Mouse (Mus musculus): ENCODE data around the gene Chmp2b. TPM values are rescaled to one million over a fixed set of nuclear protein-coding genes. Genes with fewer than 3 reads are reported as not detected.
A peak's percentile ranks its signal among the peaks of the same experiment; 100 is the strongest.

The Chmp2b gene
- polyA plus RNA-seq, 1 experiment: 24.9 TPM

GRCm38 (mm10) chr16:65568853-65569252 is 6.3 kb upstream of the Chmp2b start:
- no peak overlapping the region for H3K4me3 ChIP-seq (ENCODE audit: control insufficient read depth, low read depth, low read length)
- no peaks in the 10 kb centered on the region for H3K27me3 ChIP-seq (ENCODE audit: control insufficient read depth, insufficient read depth, low read length)
- no peaks in the 10 kb centered on the region for H3K36me3 ChIP-seq (ENCODE audit: control insufficient read depth, insufficient read depth, low read length)
- TF ChIP-seq CTCF (IDR thresholded peaks at IDR 0.05; ENCODE audit: control insufficient read depth, insufficient read depth, insufficient replicate concordance, low read depth, low read length): no peak
- TF ChIP-seq POLR2A (IDR thresholded peaks at IDR 0.05; ENCODE audit: control insufficient read depth, low read depth, low read length): no peak
- no peak overlapping the region for H3K27ac ChIP-seq (ENCODE audit: control insufficient read depth, insufficient read depth, low read depth, low read length)
- no peaks in the 10 kb centered on the region; the same call in 1 of the 2 replicates for H3K4me1 ChIP-seq (ENCODE audit: control insufficient read depth, insufficient read depth, low read length)

- H3K4me3 ChIP-seq (ENCODE audit: control insufficient read depth, low read depth, low read length): no peak overlapping the region
- peaks cover 6% of the 10 kb centered on the region for H3K4me1 ChIP-seq (ENCODE audit: control insufficient read depth, insufficient read depth, low read length)
- no peak overlapping the region for H3K27ac ChIP-seq (ENCODE audit: control insufficient read depth, insufficient read depth, low read depth, low read length)
- H3K36me3 ChIP-seq (ENCODE audit: control insufficient read depth, insufficient read depth, low read length): no peaks in the 10 kb centered on the region
- no peaks in the 10 kb centered on the region for H3K27me3 ChIP-seq (ENCODE audit: control insufficient read depth, insufficient read depth, low read length)
- no peak for TF ChIP-seq CTCF (IDR thresholded peaks at IDR 0.05; ENCODE audit: control insufficient read depth, insufficient read depth, insufficient replicate concordance, low read depth, low read length)
- TF ChIP-seq POLR2A (IDR thresholded peaks at IDR 0.05; ENCODE audit: control insufficient read depth, low read depth, low read length): no peak
Measured at GRCm38 (mm10) chr16:65564951-65565350, 2.4 kb upstream of the Chmp2b start.

DNA sequence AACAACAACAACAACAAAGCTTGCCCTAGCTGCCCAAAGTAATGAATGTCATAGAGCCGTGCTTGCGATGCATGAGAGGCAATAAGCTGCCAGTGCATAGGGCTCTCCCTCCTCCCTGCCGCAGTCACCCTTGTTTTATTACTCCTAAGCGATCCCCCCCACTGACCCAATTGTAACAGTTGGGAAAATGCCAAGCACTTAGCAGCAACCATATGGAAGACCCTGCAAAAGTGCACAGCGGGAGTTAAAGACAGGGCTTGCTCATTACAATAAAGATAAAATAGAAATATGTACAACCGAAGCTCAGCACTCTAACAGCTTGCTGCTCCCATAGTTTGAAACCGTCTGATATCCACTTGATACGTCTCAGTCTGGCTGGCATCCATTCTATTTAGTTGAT is 1.8 kb upstream of the Chmp2b start:
- no peak for TF ChIP-seq CTCF (IDR thresholded peaks at IDR 0.05; ENCODE audit: control insufficient read depth, insufficient read depth, insufficient replicate concordance, low read depth, low read length)
- no peak for TF ChIP-seq POLR2A (IDR thresholded peaks at IDR 0.05; ENCODE audit: control insufficient read depth, low read depth, low read length)
- no peaks in the 10 kb centered on the region for H3K27me3 ChIP-seq (ENCODE audit: control insufficient read depth, insufficient read depth, low read length)
- H3K36me3 ChIP-seq (ENCODE audit: control insufficient read depth, insufficient read depth, low read length): no peaks in the 10 kb centered on the region
- peaks cover 6% of the 10 kb centered on the region for H3K4me1 ChIP-seq (ENCODE audit: control insufficient read depth, insufficient read depth, low read length)
- no peak overlapping the region for H3K27ac ChIP-seq (ENCODE audit: control insufficient read depth, insufficient read depth, low read depth, low read length)
- no peak overlapping the region for H3K4me3 ChIP-seq (ENCODE audit: control insufficient read depth, low read depth, low read length)

DNA sequence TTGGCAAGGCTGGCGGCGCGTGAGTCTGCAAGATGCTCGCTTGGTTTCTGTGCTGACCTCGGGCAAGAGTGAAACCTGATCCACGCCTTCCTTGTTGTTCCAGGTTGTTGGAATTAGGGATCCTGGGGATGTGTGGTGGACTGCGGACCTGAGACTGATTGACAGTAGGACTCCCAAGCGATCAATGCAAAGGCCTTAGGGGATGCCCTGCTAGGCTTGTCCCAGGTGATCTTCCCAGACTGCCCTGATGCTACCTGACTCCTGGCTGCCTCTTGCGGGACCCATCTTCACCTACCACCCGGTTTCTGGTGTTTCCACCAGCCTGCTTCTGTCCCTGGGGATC is 309 bp upstream of the Chmp2b start:
- Histone ChIP-seq H3K36me3 (ENCODE audit: control insufficient read depth, insufficient read depth, low read length) (no peaks in the 10 kb centered on the region), H3K27ac (ENCODE audit: control insufficient read depth, insufficient read depth, low read depth, low read length) (peak overlapping the region; percentile 37), H3K4me1 (ENCODE audit: control insufficient read depth, insufficient read depth, low read length) (peaks cover 6% of the 10 kb centered on the region), H3K27me3 (ENCODE audit: control insufficient read depth, insufficient read depth, low read length) (no peaks in the 10 kb centered on the region), H3K4me3 (ENCODE audit: control insufficient read depth, low read depth, low read length) (peak overlapping the region; percentile 92)
- TF ChIP-seq POLR2A (IDR thresholded peaks at IDR 0.05; ENCODE audit: control insufficient read depth, low read depth, low read length) (no peak), CTCF (IDR thresholded peaks at IDR 0.05; ENCODE audit: control insufficient read depth, insufficient read depth, insufficient replicate concordance, low read depth, low read length) (no peak)

DNA sequence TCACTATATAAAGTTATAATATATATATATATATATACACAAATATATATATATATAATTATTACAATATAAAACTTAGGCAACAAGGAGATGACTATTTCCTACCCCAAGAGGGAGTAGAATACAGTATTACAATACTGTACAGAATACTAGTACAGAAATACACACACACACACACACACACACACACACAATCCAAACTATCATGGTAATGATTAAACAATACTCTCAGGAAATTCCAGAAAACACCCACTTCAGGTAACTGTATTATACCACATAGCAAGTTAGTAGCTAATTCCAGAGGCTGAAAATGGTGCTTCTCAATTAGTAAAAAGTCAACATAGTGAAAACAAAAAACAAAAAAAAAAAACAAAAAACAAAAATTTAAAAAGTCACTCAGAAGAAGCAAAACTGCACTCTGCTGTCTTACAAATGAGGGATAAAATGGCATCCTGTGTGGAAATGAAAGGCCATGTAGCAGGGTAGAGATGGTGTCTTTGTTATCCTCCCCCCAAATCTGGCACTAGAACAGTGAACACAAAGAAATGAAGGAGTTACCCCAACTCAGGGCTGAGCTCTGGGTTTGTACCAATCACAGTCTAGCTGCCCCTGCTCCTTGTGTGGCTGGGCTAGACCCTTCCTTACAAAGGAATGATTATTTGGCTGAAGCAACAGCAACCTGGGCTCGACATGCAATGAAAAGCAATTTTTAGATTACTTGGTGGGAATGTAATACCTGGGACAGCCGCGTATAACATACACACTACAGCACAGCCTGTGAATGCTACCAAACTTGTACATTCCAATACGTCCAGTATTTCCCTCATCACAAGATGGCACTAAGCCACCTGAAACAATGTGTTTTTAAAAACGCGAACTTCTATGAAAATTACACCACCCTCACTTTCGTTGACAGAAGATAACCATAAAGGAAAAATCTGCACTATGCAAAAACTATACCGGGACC is 1.2 kb downstream of the Chmp2b start:
- Histone ChIP-seq H3K27ac (ENCODE audit: control insufficient read depth, insufficient read depth, low read depth, low read length) (no peak overlapping the region), H3K27me3 (ENCODE audit: control insufficient read depth, insufficient read depth, low read length) (no peaks in the 10 kb centered on the region), H3K4me1 (ENCODE audit: control insufficient read depth, insufficient read depth, low read length) (peaks cover 6% of the 10 kb centered on the region), H3K36me3 (ENCODE audit: control insufficient read depth, insufficient read depth, low read length) (no peaks in the 10 kb centered on the region), H3K4me3 (ENCODE audit: control insufficient read depth, low read depth, low read length) (peak overlapping the region; percentile 92)
- TF ChIP-seq CTCF (IDR thresholded peaks at IDR 0.05; ENCODE audit: control insufficient read depth, insufficient read depth, insufficient replicate concordance, low read depth, low read length) (no peak), POLR2A (IDR thresholded peaks at IDR 0.05; ENCODE audit: control insufficient read depth, low read depth, low read length) (no peak)

DNA sequence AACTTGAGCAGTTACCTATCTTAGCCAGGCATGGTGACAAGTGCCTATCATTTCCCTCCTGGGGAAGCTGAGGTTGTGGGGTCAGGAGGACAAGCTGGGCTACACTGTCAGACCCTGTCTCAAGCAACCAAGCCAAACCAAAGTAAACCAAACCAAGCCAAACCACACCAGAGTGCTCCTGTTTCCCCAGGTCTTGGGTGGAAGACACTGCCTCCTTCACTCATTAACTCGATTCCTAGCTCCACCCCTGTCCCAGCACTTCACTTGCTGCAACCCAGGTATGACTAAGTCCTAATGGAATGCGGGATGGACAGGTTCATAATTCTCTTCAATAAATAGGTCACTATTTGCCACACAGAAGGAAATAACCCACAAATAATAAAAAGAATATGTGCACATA is 2.9 kb downstream of the Chmp2b start:
- no peak for TF ChIP-seq CTCF (IDR thresholded peaks at IDR 0.05; ENCODE audit: control insufficient read depth, insufficient read depth, insufficient replicate concordance, low read depth, low read length)
- TF ChIP-seq POLR2A (IDR thresholded peaks at IDR 0.05; ENCODE audit: control insufficient read depth, low read depth, low read length): no peak
- H3K4me1 ChIP-seq (ENCODE audit: control insufficient read depth, insufficient read depth, low read length): peaks cover 6% of the 10 kb centered on the region

GRCm38 (mm10) chr16:65557369-65557768 is 5.2 kb downstream of the Chmp2b start:
- no peaks in the 10 kb centered on the region for H3K36me3 ChIP-seq (ENCODE audit: control insufficient read depth, insufficient read depth, low read length)
- TF ChIP-seq CTCF (IDR thresholded peaks at IDR 0.05; ENCODE audit: control insufficient read depth, insufficient read depth, insufficient replicate concordance, low read depth, low read length) (no peak), POLR2A (IDR thresholded peaks at IDR 0.05; ENCODE audit: control insufficient read depth, low read depth, low read length) (no peak)
- peaks cover 3% of the 10 kb centered on the region; the same call in 1 of the 2 replicates for H3K4me1 ChIP-seq (ENCODE audit: control insufficient read depth, insufficient read depth, low read length)
- no peak overlapping the region for H3K27ac ChIP-seq (ENCODE audit: control insufficient read depth, insufficient read depth, low read depth, low read length)
- H3K27me3 ChIP-seq (ENCODE audit: control insufficient read depth, insufficient read depth, low read length): no peaks in the 10 kb centered on the region
- no peak overlapping the region for H3K4me3 ChIP-seq (ENCODE audit: control insufficient read depth, low read depth, low read length)

More for the DNA sequence above, 2.9 kb downstream of the Chmp2b start:
- H3K36me3 ChIP-seq (ENCODE audit: control insufficient read depth, insufficient read depth, low read length): no peaks in the 10 kb centered on the region
- H3K27me3 ChIP-seq (ENCODE audit: control insufficient read depth, insufficient read depth, low read length): no peaks in the 10 kb centered on the region
- no peak overlapping the region for H3K4me3 ChIP-seq (ENCODE audit: control insufficient read depth, low read depth, low read length)
- H3K27ac ChIP-seq (ENCODE audit: control insufficient read depth, insufficient read depth, low read depth, low read length): no peak overlapping the region

Data from testis, adult 2 months (tissue).